Mouse (Mus musculus): ENCODE data around the gene Tpm1. TPM values are rescaled to one million over a fixed set of nuclear protein-coding genes. Genes with fewer than 3 reads are reported as not detected.

The Tpm1 gene
- total RNA-seq, 1 experiment: 860 TPM

DNA sequence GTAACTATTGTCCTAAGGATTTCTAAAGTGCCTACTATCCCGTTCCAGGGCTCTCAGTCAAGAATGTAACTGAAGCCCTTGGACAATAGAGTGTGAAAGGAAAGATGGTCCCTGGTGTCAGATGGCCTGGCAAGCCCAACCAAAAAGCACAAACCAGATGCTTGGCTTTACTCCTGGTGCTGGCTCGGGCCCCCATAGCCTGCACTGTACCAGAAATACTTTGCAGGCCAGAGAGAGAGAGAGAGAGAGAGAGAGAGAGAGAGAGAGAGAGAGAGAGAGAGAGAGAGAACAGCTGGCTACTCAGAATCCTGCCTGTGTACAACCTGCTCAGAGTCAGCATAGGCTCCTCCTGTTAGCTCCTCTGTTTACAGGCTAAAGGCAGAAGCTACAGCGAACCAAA lies 36.7 kb downstream of the Tpm1 start:
- Histone ChIP-seq H3K36me3 (ENCODE audit: control insufficient read depth, insufficient read depth, low read length, poor library complexity, severe bottlenecking) (no peaks in the 10 kb centered on the region), H3K9ac (ENCODE audit: insufficient read depth, low read depth, low read length, poor library complexity, severe bottlenecking) (no peak overlapping the region), H3K4me3 (ENCODE audit: insufficient read depth in 1 of 2, low read depth in 1 of 2, low read length in 2 of 2, poor library complexity in 1 of 2, severe bottlenecking in 1 of 2) (no peak overlapping the region), H3K27ac (ENCODE audit: insufficient read depth, low read depth, low read length, poor library complexity, severe bottlenecking) (no peak overlapping the region), H3K4me1 (ENCODE audit: control insufficient read depth in 2 of 2, insufficient read depth in 2 of 2, low read length in 2 of 2, poor library complexity in 1 of 2) (peaks cover 0 to 5% of the 10 kb centered on the region in 2 experiments; a peak in 1 of 4 replicates), H3K9me3 (ENCODE audit: control insufficient read depth, insufficient read depth, low read depth, low read length) (no peaks in the 10 kb centered on the region)
- TF ChIP-seq ZC3H11A (IDR thresholded peaks at IDR 0.05; ENCODE audit: borderline replicate concordance, low read depth, low read length) (no peak), CHD2 (IDR thresholded peaks at IDR 0.05; ENCODE audit: low read depth, low read length) (no peak), MAFK (IDR thresholded peaks at IDR 0.05; ENCODE audit: insufficient read depth, low read depth, low read length) (no peak), ZNF384 (IDR thresholded peaks at IDR 0.05; ENCODE audit: low read depth, low read length) (no peak), HCFC1 (IDR thresholded peaks at IDR 0.05; ENCODE audit: borderline replicate concordance, insufficient read depth, low read length) (no peak)
- no peak for DNase-seq (ENCODE audit: low read depth, low spot score)
- in situ Hi-C loops (cut with MboI; ENCODE audit: low sequenced_read_pairs in 2 of 2, unreplicated experiment in 2 of 2): no loop called here

DNA sequence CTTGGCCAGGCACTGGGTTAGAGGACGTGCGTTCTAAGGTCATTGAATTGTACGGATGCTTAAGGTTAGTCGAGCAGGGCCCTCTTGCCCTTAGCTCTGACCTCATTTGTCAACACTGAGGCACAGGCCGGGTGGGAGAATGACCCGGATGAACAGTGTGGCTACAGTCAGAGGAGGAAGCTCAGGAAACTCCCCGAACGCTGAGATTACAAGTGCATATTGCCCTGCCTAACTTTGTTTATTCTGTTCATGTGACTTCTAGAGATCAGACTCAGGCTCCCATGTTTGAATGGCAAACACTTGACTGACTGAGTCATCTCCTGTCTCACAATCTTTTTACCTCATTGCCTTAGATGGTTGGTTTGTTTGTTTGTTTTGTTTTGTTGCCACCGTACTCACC lies 37.7 kb downstream of the Tpm1 start:
- no peak for TF ChIP-seq ZNF384 (IDR thresholded peaks at IDR 0.05; ENCODE audit: low read depth, low read length)
- TF ChIP-seq ZC3H11A (IDR thresholded peaks at IDR 0.05; ENCODE audit: borderline replicate concordance, low read depth, low read length): no peak
- no peak for TF ChIP-seq MAFK (IDR thresholded peaks at IDR 0.05; ENCODE audit: insufficient read depth, low read depth, low read length)
- no peak for TF ChIP-seq CHD2 (IDR thresholded peaks at IDR 0.05; ENCODE audit: low read depth, low read length)
- no peak for TF ChIP-seq HCFC1 (IDR thresholded peaks at IDR 0.05; ENCODE audit: borderline replicate concordance, insufficient read depth, low read length)
- no peak for DNase-seq (ENCODE audit: low read depth, low spot score)
- Histone ChIP-seq H3K9ac (ENCODE audit: insufficient read depth, low read depth, low read length, poor library complexity, severe bottlenecking) (no peak overlapping the region), H3K4me3 (ENCODE audit: insufficient read depth in 1 of 2, low read depth in 1 of 2, low read length in 2 of 2, poor library complexity in 1 of 2, severe bottlenecking in 1 of 2) (no peak overlapping the region), H3K9me3 (ENCODE audit: control insufficient read depth, insufficient read depth, low read depth, low read length) (no peaks in the 10 kb centered on the region), H3K4me1 (ENCODE audit: control insufficient read depth in 2 of 2, insufficient read depth in 2 of 2, low read length in 2 of 2, poor library complexity in 1 of 2) (peaks cover 0 to 5% of the 10 kb centered on the region in 2 experiments; a peak in 1 of 4 replicates), H3K36me3 (ENCODE audit: control insufficient read depth, insufficient read depth, low read length, poor library complexity, severe bottlenecking) (no peaks in the 10 kb centered on the region), H3K27ac (ENCODE audit: insufficient read depth, low read depth, low read length, poor library complexity, severe bottlenecking) (no peak overlapping the region)
- in situ Hi-C loops (cut with MboI; ENCODE audit: low sequenced_read_pairs in 2 of 2, unreplicated experiment in 2 of 2): no loop called here

DNA sequence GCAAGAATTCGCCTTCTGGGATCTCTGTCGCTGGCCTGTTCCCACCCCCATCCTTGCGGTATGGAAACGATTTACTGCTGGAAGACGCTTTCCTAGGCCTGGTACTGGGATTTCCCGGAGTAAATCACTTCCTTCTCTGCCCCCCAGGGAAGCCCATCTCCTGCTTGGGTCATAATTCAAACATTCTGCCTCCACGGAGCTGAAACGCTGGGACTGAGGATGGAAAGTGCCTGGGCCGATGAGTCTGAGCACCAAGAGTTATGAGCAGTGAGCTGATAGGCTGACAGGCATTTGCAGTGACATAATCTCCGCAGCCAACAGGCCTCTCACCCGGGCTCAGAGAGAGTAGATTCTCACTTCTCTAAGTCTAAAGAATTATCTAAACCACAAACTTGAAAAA lies 40.4 kb downstream of the Tpm1 start:
- Histone ChIP-seq H3K4me1 (ENCODE audit: control insufficient read depth in 2 of 2, insufficient read depth in 2 of 2, low read length in 2 of 2, poor library complexity in 1 of 2) (peaks cover 0 to 5% of the 10 kb centered on the region in 2 experiments; a peak in 1 of 4 replicates), H3K4me3 (ENCODE audit: insufficient read depth in 1 of 2, low read depth in 1 of 2, low read length in 2 of 2, poor library complexity in 1 of 2, severe bottlenecking in 1 of 2) (no peak overlapping the region), H3K9me3 (ENCODE audit: control insufficient read depth, insufficient read depth, low read depth, low read length) (no peaks in the 10 kb centered on the region), H3K9ac (ENCODE audit: insufficient read depth, low read depth, low read length, poor library complexity, severe bottlenecking) (no peak overlapping the region; the same call in 1 of the 2 replicates), H3K27ac (ENCODE audit: insufficient read depth, low read depth, low read length, poor library complexity, severe bottlenecking) (no peak overlapping the region), H3K36me3 (ENCODE audit: control insufficient read depth, insufficient read depth, low read length, poor library complexity, severe bottlenecking) (no peaks in the 10 kb centered on the region)
- in situ Hi-C loops (cut with MboI; ENCODE audit: low sequenced_read_pairs in 2 of 2, unreplicated experiment in 2 of 2): no loop called here
- no peak for TF ChIP-seq ZNF384 (IDR thresholded peaks at IDR 0.05; ENCODE audit: low read depth, low read length)
- TF ChIP-seq HCFC1 (IDR thresholded peaks at IDR 0.05; ENCODE audit: borderline replicate concordance, insufficient read depth, low read length): no peak
- TF ChIP-seq MAFK (IDR thresholded peaks at IDR 0.05; ENCODE audit: insufficient read depth, low read depth, low read length): no peak
- TF ChIP-seq CHD2 (IDR thresholded peaks at IDR 0.05; ENCODE audit: low read depth, low read length): no peak
- no peak for TF ChIP-seq ZC3H11A (IDR thresholded peaks at IDR 0.05; ENCODE audit: borderline replicate concordance, low read depth, low read length)
- no peak for DNase-seq (ENCODE audit: low read depth, low spot score)

DNA sequence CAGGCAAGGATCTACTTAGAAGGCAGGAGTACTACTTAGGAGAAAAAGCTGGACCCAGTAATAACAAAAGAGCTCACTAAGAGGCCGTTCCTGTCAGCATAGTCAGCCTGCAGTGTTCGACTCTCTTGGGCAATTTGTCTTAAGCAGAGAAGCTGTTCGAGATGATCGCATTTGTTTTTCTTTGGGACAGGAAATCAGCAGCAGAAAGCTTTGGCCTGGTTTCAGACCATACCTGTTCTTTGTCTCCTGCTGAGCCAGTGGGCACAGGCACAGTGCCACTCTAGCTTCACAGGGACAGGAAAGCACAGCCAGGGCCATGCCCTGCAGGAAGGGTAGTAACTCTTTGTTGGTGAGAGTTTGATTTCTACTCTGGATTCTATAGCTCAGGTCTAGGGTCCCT lies 42.8 kb downstream of the Tpm1 start:
- H3K9me3 ChIP-seq (ENCODE audit: control insufficient read depth, insufficient read depth, low read depth, low read length): no peaks in the 10 kb centered on the region
- DNase-seq (ENCODE audit: low read depth, low spot score): no peak
- H3K4me3 ChIP-seq (ENCODE audit: insufficient read depth in 1 of 2, low read depth in 1 of 2, low read length in 2 of 2, poor library complexity in 1 of 2, severe bottlenecking in 1 of 2): no peak overlapping the region
- in situ Hi-C loops (cut with MboI; ENCODE audit: low sequenced_read_pairs in 2 of 2, unreplicated experiment in 2 of 2): no loop called here
- no peak overlapping the region for H3K9ac ChIP-seq (ENCODE audit: insufficient read depth, low read depth, low read length, poor library complexity, severe bottlenecking)
- no peaks in the 10 kb centered on the region for H3K36me3 ChIP-seq (ENCODE audit: control insufficient read depth, insufficient read depth, low read length, poor library complexity, severe bottlenecking)
- peaks cover 2 to 4% of the 10 kb centered on the region in 2 experiments; a peak in 2 of 4 replicates for H3K4me1 ChIP-seq (ENCODE audit: control insufficient read depth in 2 of 2, insufficient read depth in 2 of 2, low read length in 2 of 2, poor library complexity in 1 of 2)
- H3K27ac ChIP-seq (ENCODE audit: insufficient read depth, low read depth, low read length, poor library complexity, severe bottlenecking): no peak overlapping the region
- TF ChIP-seq CHD2 (IDR thresholded peaks at IDR 0.05; ENCODE audit: low read depth, low read length): no peak
- no peak for TF ChIP-seq ZC3H11A (IDR thresholded peaks at IDR 0.05; ENCODE audit: borderline replicate concordance, low read depth, low read length)
- TF ChIP-seq ZNF384 (IDR thresholded peaks at IDR 0.05; ENCODE audit: low read depth, low read length): no peak
- TF ChIP-seq MAFK (IDR thresholded peaks at IDR 0.05; ENCODE audit: insufficient read depth, low read depth, low read length): no peak
- TF ChIP-seq HCFC1 (IDR thresholded peaks at IDR 0.05; ENCODE audit: borderline replicate concordance, insufficient read depth, low read length): no peak
